Mouse (Mus musculus): ENCODE measurements around the gene Clec2d. TPM values are rescaled to one million over a fixed set of nuclear protein-coding genes. Genes with fewer than 3 reads are reported as not detected.

Gene Clec2d
- polyA plus RNA-seq, 1 experiment from 2014 or later: 0.14 TPM

DNA sequence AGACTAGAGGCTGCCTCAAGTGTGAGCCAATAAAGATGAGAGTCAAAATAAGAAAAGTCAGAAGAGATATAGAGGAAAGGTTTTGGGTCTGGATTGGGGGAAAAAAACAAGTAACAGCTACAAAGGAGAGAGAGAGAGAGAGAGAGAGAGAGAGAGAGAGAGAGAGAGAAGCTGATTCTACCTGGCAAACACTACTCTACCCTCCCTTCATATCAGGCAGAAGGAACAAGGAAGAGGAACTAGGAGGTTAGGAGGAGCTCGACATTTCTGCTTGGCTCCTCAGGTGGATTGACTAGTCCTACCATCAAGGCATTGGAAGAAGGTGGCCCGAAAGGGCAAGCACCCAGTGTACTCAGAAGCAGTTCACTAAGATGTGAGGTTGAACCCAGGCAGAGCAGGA is 33.8 kb downstream of the Clec2d start:
- H3K27me3 ChIP-seq (replicated peaks): no peaks in the 10 kb centered on the region
- peaks cover 3% of the 10 kb centered on the region; the same call in 1 of the 2 replicates for H3K4me1 ChIP-seq (replicated peaks)
- no peaks in the 10 kb centered on the region for H3K9me3 ChIP-seq (replicated peaks)
- no peak overlapping the region for H3K27ac ChIP-seq (ENCODE audit: poor library complexity, severe bottlenecking)
- no peak overlapping the region for H3K9ac ChIP-seq
- WGBS: 74% methylated on average over 2 of the region's 2 CpGs
- H3K4me3 ChIP-seq: no peak overlapping the region
- ATAC-seq (ENCODE audit: insufficient number of reproducible peaks, low FRiP score): no peak
- H3K4me2 ChIP-seq: no peak overlapping the region
- no peaks in the 10 kb centered on the region for H3K36me3 ChIP-seq

- Histone ChIP-seq H3K4me1 (replicated peaks) (peaks cover 3% of the 10 kb centered on the region; the same call in 1 of the 2 replicates), H3K4me3 (no peak overlapping the region), H3K36me3 (no peaks in the 10 kb centered on the region), H3K9me3 (replicated peaks) (no peaks in the 10 kb centered on the region), H3K9ac (no peak overlapping the region), H3K4me2 (no peak overlapping the region), H3K27me3 (replicated peaks) (no peaks in the 10 kb centered on the region), H3K27ac (ENCODE audit: poor library complexity, severe bottlenecking) (no peak overlapping the region)
- ATAC-seq (ENCODE audit: insufficient number of reproducible peaks, low FRiP score): no peak
- 66% methylated on average over 2 of the region's 2 CpGs for WGBS
These were observed 34.6 kb downstream of the Clec2d start for GRCm38 (mm10) chr6:129215053-129215452.

- Histone ChIP-seq H3K4me1 (replicated peaks) (peaks cover 3% of the 10 kb centered on the region; the same call in 1 of the 2 replicates), H3K9me3 (replicated peaks) (no peaks in the 10 kb centered on the region), H3K4me2 (no peak overlapping the region), H3K27me3 (replicated peaks) (no peaks in the 10 kb centered on the region), H3K27ac (ENCODE audit: poor library complexity, severe bottlenecking) (no peak overlapping the region), H3K4me3 (no peak overlapping the region), H3K36me3 (no peaks in the 10 kb centered on the region), H3K9ac (no peak overlapping the region)
- no peak for ATAC-seq (ENCODE audit: insufficient number of reproducible peaks, low FRiP score)
- WGBS: 50% methylated on average over 7 of the region's 7 CpGs
These were observed 35.6 kb downstream of the Clec2d start for GRCm38 (mm10) chr6:129215886-129216637.

DNA sequence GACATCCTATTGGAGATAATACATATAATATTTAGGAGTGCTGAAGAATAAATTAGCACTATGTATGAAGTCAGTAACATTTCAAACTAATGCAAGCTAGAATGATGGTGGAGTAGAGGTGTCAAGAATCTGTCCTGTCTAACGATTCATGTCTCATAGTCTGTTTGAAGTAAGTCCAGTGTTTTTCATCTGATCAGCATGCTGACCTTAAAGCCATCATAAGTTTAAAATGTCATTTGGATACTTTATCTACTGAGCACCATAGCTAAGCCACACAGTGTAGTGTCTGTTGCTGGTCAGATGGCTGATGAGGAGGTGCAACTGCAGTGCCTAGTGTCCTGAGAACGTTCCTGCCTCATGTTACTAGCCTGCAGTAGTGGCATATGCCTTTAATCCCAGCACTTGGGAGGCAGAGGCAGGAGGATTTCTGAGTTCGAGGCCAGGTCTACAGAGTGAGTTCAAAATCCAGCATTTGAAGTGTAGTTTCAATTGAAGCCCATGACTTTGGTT is 36.4 kb downstream of the Clec2d start:
- no peak overlapping the region for H3K4me3 ChIP-seq
- no peak overlapping the region for H3K9ac ChIP-seq
- H3K27me3 ChIP-seq (replicated peaks): no peaks in the 10 kb centered on the region
- H3K4me2 ChIP-seq: no peak overlapping the region
- peaks cover 3% of the 10 kb centered on the region; the same call in 1 of the 2 replicates for H3K4me1 ChIP-seq (replicated peaks)
- no peaks in the 10 kb centered on the region for H3K36me3 ChIP-seq
- ATAC-seq (ENCODE audit: insufficient number of reproducible peaks, low FRiP score): no peak
- no peaks in the 10 kb centered on the region for H3K9me3 ChIP-seq (replicated peaks)
- H3K27ac ChIP-seq (ENCODE audit: poor library complexity, severe bottlenecking): no peak overlapping the region
- 75% methylated on average over 3 of the region's 3 CpGs for WGBS

DNA sequence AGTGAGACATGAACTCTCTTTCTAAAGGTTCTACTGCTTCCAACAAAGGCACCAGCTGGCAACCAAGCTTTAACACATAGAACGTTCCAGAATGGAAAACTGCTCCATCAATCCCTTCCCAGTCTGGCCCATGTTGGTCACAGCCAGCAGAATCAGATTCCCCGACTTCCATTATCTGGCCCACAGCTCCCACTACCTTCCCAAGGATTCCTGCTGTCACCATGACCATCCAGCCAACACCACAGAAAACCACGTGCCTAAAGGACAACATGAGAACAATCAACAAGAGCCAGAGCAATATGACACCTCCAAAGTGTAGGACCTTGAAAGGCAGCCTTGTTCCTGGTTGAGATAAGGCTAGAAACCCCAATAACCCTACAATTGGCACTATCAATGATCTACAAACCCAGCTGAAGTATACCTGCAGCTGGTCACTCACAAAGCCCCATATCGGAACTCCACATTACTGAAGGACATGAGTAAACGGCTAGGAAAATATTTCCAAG is 37.8 kb downstream of the Clec2d start:
- Histone ChIP-seq H3K9me3 (replicated peaks) (no peaks in the 10 kb centered on the region), H3K27me3 (replicated peaks) (no peaks in the 10 kb centered on the region)

GRCm38 (mm10) chr6:129219897-129220517 is 39.6 kb downstream of the Clec2d start:
- no peak for ATAC-seq (ENCODE audit: insufficient number of reproducible peaks, low FRiP score)
- H3K4me2 ChIP-seq: no peak overlapping the region
- H3K4me1 ChIP-seq (replicated peaks): peaks cover 3% of the 10 kb centered on the region; the same call in 1 of the 2 replicates
- H3K4me3 ChIP-seq: no peak overlapping the region
- H3K9ac ChIP-seq: no peak overlapping the region
- no peaks in the 10 kb centered on the region for H3K9me3 ChIP-seq (replicated peaks)
- H3K27me3 ChIP-seq (replicated peaks): no peaks in the 10 kb centered on the region
- no peaks in the 10 kb centered on the region for H3K36me3 ChIP-seq
- 42% methylated on average over 3 of the region's 3 CpGs for WGBS
- H3K27ac ChIP-seq (ENCODE audit: poor library complexity, severe bottlenecking): no peak overlapping the region

More for the DNA sequence above, 37.8 kb downstream of the Clec2d start:
- Histone ChIP-seq H3K36me3 (no peaks in the 10 kb centered on the region), H3K9ac (no peak overlapping the region), H3K4me1 (replicated peaks) (peaks cover 3% of the 10 kb centered on the region; the same call in 1 of the 2 replicates), H3K4me3 (no peak overlapping the region), H3K4me2 (no peak overlapping the region), H3K27ac (ENCODE audit: poor library complexity, severe bottlenecking) (no peak overlapping the region)
- WGBS: 65% methylated on average over 5 of the region's 5 CpGs
- ATAC-seq (ENCODE audit: insufficient number of reproducible peaks, low FRiP score): no peak

- no peak overlapping the region for H3K9ac ChIP-seq
- no peak overlapping the region for H3K4me2 ChIP-seq
- H3K4me1 ChIP-seq (replicated peaks): peaks cover 3% of the 10 kb centered on the region; the same call in 1 of the 2 replicates
- H3K9me3 ChIP-seq (replicated peaks): no peaks in the 10 kb centered on the region
- H3K36me3 ChIP-seq: no peaks in the 10 kb centered on the region
- 84% methylated on average over 1 of the region's 1 CpGs for WGBS
- ATAC-seq (ENCODE audit: insufficient number of reproducible peaks, low FRiP score): no peak
- H3K27me3 ChIP-seq (replicated peaks): no peaks in the 10 kb centered on the region
- no peak overlapping the region for H3K4me3 ChIP-seq
- no peak overlapping the region for H3K27ac ChIP-seq (ENCODE audit: poor library complexity, severe bottlenecking)
These were observed 40.6 kb downstream of the Clec2d start for GRCm38 (mm10) chr6:129221053-129221452.

DNA sequence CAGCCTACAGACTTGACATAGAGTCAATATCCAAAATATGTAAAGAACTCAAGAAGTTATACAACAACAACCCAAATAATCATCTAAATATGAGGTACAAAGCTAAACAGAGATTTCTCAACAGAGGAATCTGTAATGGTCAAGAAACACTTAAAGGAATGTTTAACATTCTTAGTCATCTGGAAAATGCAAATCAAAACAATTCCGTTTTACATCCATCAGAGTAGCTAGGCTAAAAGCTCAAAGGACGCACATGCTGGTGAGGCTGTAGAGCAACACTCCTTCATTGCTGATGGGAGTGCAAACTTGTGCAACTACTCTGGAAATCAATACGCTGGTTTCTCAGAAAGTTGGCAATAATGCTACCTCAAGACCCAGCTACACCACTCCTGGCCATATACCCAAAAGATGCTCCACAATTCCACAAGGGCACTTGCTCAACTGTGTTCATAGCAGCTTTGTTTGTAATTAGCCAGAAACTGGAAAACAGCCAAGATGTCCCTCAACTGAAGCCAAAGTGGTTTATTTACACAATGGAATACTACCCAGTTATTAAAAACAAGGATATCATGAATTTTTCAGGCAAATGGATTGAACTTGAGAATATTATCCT is 41.9 kb downstream of the Clec2d start:
- Histone ChIP-seq H3K36me3 (no peaks in the 10 kb centered on the region), H3K4me3 (no peak overlapping the region), H3K27ac (ENCODE audit: poor library complexity, severe bottlenecking) (no peak overlapping the region), H3K4me2 (no peak overlapping the region), H3K4me1 (replicated peaks) (no peaks in the 10 kb centered on the region), H3K27me3 (replicated peaks) (no peaks in the 10 kb centered on the region), H3K9ac (no peak overlapping the region), H3K9me3 (replicated peaks) (no peaks in the 10 kb centered on the region)
- no peak for ATAC-seq (ENCODE audit: insufficient number of reproducible peaks, low FRiP score)
- 80% methylated on average over 3 of the region's 3 CpGs for whole genome bisulfite sequencing

- Histone ChIP-seq H3K9me3 (replicated peaks) (no peaks in the 10 kb centered on the region), H3K4me1 (replicated peaks) (no peaks in the 10 kb centered on the region), H3K27me3 (replicated peaks) (no peaks in the 10 kb centered on the region), H3K27ac (ENCODE audit: poor library complexity, severe bottlenecking) (no peak overlapping the region), H3K36me3 (no peaks in the 10 kb centered on the region), H3K9ac (no peak overlapping the region), H3K4me2 (no peak overlapping the region), H3K4me3 (no peak overlapping the region)
- 51% methylated on average over 2 of the region's 2 CpGs for WGBS
- no peak for ATAC-seq (ENCODE audit: insufficient number of reproducible peaks, low FRiP score)
These were observed 43.2 kb downstream of the Clec2d start for GRCm38 (mm10) chr6:129223611-129224010.

DNA sequence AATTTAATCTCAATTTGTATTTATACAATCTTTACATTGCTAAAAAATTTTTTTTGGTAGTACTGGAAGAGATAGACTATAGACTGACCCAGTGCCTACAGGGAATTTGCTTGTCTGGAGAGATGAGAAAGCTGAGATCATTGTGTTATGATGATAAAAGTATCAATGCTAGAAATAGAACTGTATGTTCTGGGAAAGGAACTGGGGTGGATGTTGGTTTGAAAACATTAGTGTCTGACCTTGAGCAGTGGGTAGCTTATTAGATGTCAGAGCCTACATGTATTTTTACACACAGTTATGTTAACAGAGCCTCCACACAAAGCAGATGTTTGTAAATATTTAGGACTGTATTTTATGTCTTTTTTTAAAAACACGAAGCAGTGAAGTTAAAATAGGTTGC is 43.7 kb downstream of the Clec2d start:
- no peaks in the 10 kb centered on the region for H3K27me3 ChIP-seq (replicated peaks)
- no peak overlapping the region for H3K4me3 ChIP-seq
- no peak overlapping the region for H3K27ac ChIP-seq (ENCODE audit: poor library complexity, severe bottlenecking)
- H3K9me3 ChIP-seq (replicated peaks): no peaks in the 10 kb centered on the region
- H3K4me2 ChIP-seq: no peak overlapping the region
- no peak overlapping the region for H3K9ac ChIP-seq
- WGBS: 79% methylated on average over 1 of the region's 1 CpGs
- peaks cover 4% of the 10 kb centered on the region for H3K4me1 ChIP-seq (replicated peaks)
- ATAC-seq (ENCODE audit: insufficient number of reproducible peaks, low FRiP score): no peak
- no peaks in the 10 kb centered on the region for H3K36me3 ChIP-seq

DNA sequence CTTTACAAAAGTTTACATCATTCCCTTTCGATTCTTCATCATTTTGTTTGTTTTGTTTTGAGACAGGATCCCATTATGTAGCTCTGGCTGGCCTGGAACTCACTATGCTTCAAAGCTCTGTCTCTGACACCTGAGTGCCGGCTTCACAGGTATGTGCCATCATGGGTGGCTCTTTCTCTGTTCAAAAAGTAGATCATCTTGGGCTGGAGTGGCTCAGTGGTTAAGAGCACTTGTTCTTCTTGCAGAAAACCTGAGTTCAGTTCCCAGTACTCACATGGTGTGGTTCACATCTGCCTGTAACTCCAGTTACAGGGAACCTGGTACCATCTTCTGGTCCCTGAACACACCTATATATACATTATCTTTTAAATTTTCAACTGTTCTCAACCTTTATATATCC is 44.7 kb downstream of the Clec2d start:
- no peak for ATAC-seq (ENCODE audit: insufficient number of reproducible peaks, low FRiP score)
- H3K27me3 ChIP-seq (replicated peaks): no peaks in the 10 kb centered on the region
- no peaks in the 10 kb centered on the region for H3K9me3 ChIP-seq (replicated peaks)
- no peak overlapping the region for H3K27ac ChIP-seq (ENCODE audit: poor library complexity, severe bottlenecking)
- H3K9ac ChIP-seq: no peak overlapping the region
- no peaks in the 10 kb centered on the region for H3K36me3 ChIP-seq
- H3K4me2 ChIP-seq: no peak overlapping the region
- H3K4me1 ChIP-seq (replicated peaks): peaks cover 7% of the 10 kb centered on the region
- H3K4me3 ChIP-seq: no peak overlapping the region
- 70% methylated on average over 2 of the region's 2 CpGs for WGBS

Data from heart, embryonic 12.5 days (tissue).